Mouse (Mus musculus): ENCODE measurements around the gene Arhgef3. TPM values are rescaled to one million over a fixed set of nuclear protein-coding genes. Genes with fewer than 3 reads are reported as not detected.
A peak's percentile ranks its signal among the peaks of the same experiment; 100 is the strongest.

Gene Arhgef3
- polyA plus RNA-seq, 1 experiment, result 17.0 TPM

DNA sequence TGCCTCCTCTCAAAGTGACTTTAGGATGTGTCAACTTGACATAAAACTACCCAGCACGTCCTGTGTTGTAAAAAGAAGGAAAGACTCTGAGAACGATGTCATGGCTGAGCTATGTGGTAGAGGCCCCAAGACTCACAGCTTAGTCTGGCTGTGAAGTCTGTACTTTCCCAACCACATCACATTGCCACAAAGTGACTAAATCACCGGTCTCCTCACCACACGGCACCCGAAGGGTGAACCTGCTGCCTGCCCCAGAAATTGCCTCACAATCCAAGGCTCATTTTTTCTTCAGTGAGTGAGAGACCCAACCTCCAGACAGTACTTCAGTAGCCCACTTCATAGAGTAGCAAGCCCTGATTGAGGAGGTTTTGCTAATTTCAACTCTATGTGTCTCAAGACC, 226.8 kb downstream of the Arhgef3 start:
- TF ChIP-seq CTCF (IDR thresholded peaks at IDR 0.05; ENCODE audit: borderline replicate concordance, control insufficient read depth, extremely low read depth, insufficient read depth, low read length, poor library complexity) (no peak), POLR2A (IDR thresholded peaks at IDR 0.05; ENCODE audit: control insufficient read depth, extremely low read depth, insufficient read depth, low read length, poor library complexity) (no peak)
- DNase-seq, result peak; percentile 35
- no peak overlapping the region for H3K27ac ChIP-seq (ENCODE audit: control insufficient read depth, insufficient read depth, low read length)
- H3K27me3 ChIP-seq (ENCODE audit: control insufficient read depth, insufficient read depth, low read length), result no peaks in the 10 kb centered on the region
- peaks cover 25% of the 10 kb centered on the region for H3K4me1 ChIP-seq (replicated peaks; ENCODE audit: control insufficient read depth, insufficient read depth, low read length)
- no peak overlapping the region for H3K4me3 ChIP-seq (ENCODE audit: control insufficient read depth, insufficient read depth, low read length)
- no peaks in the 10 kb centered on the region for H3K36me3 ChIP-seq (ENCODE audit: control insufficient read depth, insufficient read depth, low read length)
- 9% methylated on average over 5 of the region's 5 CpGs for WGBS

DNA sequence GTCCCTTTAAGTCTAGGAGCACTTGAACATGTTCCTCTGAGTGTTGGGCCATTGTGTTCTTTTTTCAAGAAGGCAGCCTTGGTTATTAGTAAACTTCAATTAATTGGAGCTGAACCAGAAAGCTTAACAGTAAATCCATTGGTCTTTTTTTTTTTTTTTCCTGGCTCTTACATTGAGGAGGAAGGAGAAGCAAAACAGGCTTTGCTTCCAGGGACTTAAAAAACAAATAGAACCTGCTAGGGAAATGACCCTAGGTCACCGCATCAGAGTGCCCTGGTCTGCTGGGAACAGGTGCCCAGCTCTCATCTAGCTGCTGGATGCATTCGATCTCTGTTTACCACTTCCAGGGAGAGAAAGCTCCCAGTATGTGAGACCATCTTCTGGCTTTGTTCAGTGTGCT, 227.8 kb downstream of the Arhgef3 start:
- H3K27ac ChIP-seq (ENCODE audit: control insufficient read depth, insufficient read depth, low read length), result no peak overlapping the region
- DNase-seq, result no peak
- H3K4me3 ChIP-seq (ENCODE audit: control insufficient read depth, insufficient read depth, low read length), result no peak overlapping the region
- H3K27me3 ChIP-seq (ENCODE audit: control insufficient read depth, insufficient read depth, low read length), result no peaks in the 10 kb centered on the region
- no peaks in the 10 kb centered on the region for H3K36me3 ChIP-seq (ENCODE audit: control insufficient read depth, insufficient read depth, low read length)
- 96% methylated on average over 2 of the region's 2 CpGs for WGBS
- TF ChIP-seq POLR2A (IDR thresholded peaks at IDR 0.05; ENCODE audit: control insufficient read depth, extremely low read depth, insufficient read depth, low read length, poor library complexity) (no peak), CTCF (IDR thresholded peaks at IDR 0.05; ENCODE audit: borderline replicate concordance, control insufficient read depth, extremely low read depth, insufficient read depth, low read length, poor library complexity) (no peak)
- H3K4me1 ChIP-seq (replicated peaks; ENCODE audit: control insufficient read depth, insufficient read depth, low read length), result peaks cover 17% of the 10 kb centered on the region

GRCm38 (mm10) chr14:27344250-27344990, 229.7 kb downstream of the Arhgef3 start:
- WGBS, result 93% methylated on average over 4 of the region's 4 CpGs
- TF ChIP-seq CTCF (IDR thresholded peaks at IDR 0.05; ENCODE audit: borderline replicate concordance, control insufficient read depth, extremely low read depth, insufficient read depth, low read length, poor library complexity) (no peak), POLR2A (IDR thresholded peaks at IDR 0.05; ENCODE audit: control insufficient read depth, extremely low read depth, insufficient read depth, low read length, poor library complexity) (no peak)
- Histone ChIP-seq H3K27ac (ENCODE audit: control insufficient read depth, insufficient read depth, low read length) (no peak overlapping the region), H3K4me3 (ENCODE audit: control insufficient read depth, insufficient read depth, low read length) (no peak overlapping the region), H3K4me1 (replicated peaks; ENCODE audit: control insufficient read depth, insufficient read depth, low read length) (peaks cover 14% of the 10 kb centered on the region), H3K27me3 (ENCODE audit: control insufficient read depth, insufficient read depth, low read length) (no peaks in the 10 kb centered on the region), H3K36me3 (ENCODE audit: control insufficient read depth, insufficient read depth, low read length) (no peaks in the 10 kb centered on the region)
- no peak for DNase-seq

DNA sequence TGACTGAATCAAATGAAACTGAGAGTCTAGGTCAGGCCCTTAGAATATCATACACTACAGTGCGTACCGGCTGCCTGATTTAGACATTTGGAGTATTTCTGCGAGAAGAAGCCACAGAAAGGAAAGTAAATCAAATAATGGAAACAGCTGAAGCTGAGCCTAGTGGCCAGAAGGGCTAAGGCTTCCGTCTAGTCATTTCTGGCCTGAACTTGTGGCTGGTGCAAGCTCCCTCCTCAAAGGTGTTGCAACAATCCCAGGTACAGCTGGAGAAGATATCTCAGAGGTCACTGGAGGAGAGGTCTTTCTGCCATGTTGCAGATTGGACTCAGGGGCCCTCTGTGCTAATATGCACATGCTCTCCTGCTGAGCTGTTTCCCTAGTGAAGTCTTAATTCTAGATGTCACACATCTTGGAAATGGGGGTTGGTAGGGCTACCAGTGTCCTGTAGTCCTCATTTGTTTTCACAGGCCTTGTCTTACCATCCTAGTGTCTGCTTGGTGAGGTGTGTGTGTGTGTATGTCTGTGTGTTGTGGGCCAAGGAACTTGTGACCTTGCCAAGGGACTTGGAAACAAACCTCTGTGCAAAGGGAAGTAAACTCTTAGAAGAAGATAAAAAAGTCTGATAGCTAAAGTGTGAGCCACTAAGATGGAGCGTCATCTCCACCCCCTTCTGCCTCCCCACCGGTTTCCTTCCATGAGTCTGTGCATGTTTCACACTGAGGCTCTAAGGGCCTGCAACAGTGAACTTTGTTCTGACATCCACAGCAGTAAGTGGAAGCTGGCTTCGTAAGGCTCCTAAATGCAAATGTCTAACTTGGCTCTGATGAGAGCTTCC, 230.6 kb downstream of the Arhgef3 start:
- peak; percentile 16 for DNase-seq
- H3K36me3 ChIP-seq (ENCODE audit: control insufficient read depth, insufficient read depth, low read length), result no peaks in the 10 kb centered on the region
- no peak overlapping the region for H3K4me3 ChIP-seq (ENCODE audit: control insufficient read depth, insufficient read depth, low read length)
- peaks cover 15% of the 10 kb centered on the region for H3K4me1 ChIP-seq (replicated peaks; ENCODE audit: control insufficient read depth, insufficient read depth, low read length)
- WGBS, result 59% methylated on average over 7 of the region's 7 CpGs
- no peaks in the 10 kb centered on the region for H3K27me3 ChIP-seq (ENCODE audit: control insufficient read depth, insufficient read depth, low read length)
- H3K27ac ChIP-seq (ENCODE audit: control insufficient read depth, insufficient read depth, low read length), result peak overlapping the region; percentile 42
- no peak for TF ChIP-seq CTCF (IDR thresholded peaks at IDR 0.05; ENCODE audit: borderline replicate concordance, control insufficient read depth, extremely low read depth, insufficient read depth, low read length, poor library complexity)
- no peak for TF ChIP-seq POLR2A (IDR thresholded peaks at IDR 0.05; ENCODE audit: control insufficient read depth, extremely low read depth, insufficient read depth, low read length, poor library complexity)

DNA sequence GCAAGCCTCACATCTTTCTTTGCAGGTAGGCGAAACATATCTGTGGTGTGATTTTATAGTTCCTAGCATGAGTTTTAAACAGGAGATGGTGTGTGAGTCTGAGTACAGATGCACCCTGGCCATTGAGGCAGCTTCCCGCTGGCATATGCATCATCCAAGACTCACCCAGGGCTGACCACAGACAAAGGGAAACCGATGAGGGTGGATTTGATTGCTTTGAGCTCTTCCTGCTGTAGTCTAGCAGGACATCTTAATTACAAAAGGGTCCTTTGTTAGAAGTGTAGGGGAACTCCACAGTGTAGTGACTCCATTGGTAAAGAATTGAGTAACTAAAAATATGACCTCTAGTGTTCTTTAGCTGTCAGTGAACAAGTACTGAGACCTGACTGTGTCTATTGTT, 232.5 kb downstream of the Arhgef3 start:
- H3K4me1 ChIP-seq (replicated peaks; ENCODE audit: control insufficient read depth, insufficient read depth, low read length), result peaks cover 22% of the 10 kb centered on the region
- no peaks in the 10 kb centered on the region for H3K36me3 ChIP-seq (ENCODE audit: control insufficient read depth, insufficient read depth, low read length)
- TF ChIP-seq CTCF (IDR thresholded peaks at IDR 0.05; ENCODE audit: borderline replicate concordance, control insufficient read depth, extremely low read depth, insufficient read depth, low read length, poor library complexity) (no peak), POLR2A (IDR thresholded peaks at IDR 0.05; ENCODE audit: control insufficient read depth, extremely low read depth, insufficient read depth, low read length, poor library complexity) (no peak)
- H3K27ac ChIP-seq (ENCODE audit: control insufficient read depth, insufficient read depth, low read length), result no peak overlapping the region
- H3K4me3 ChIP-seq (ENCODE audit: control insufficient read depth, insufficient read depth, low read length), result no peak overlapping the region
- DNase-seq, result no peak
- WGBS, result 62% methylated on average over 3 of the region's 3 CpGs
- no peaks in the 10 kb centered on the region for H3K27me3 ChIP-seq (ENCODE audit: control insufficient read depth, insufficient read depth, low read length)

GRCm38 (mm10) chr14:27347666-27348065, 233.0 kb downstream of the Arhgef3 start:
- no peak overlapping the region for H3K27ac ChIP-seq (ENCODE audit: control insufficient read depth, insufficient read depth, low read length)
- H3K27me3 ChIP-seq (ENCODE audit: control insufficient read depth, insufficient read depth, low read length), result no peaks in the 10 kb centered on the region
- no peak for DNase-seq
- TF ChIP-seq POLR2A (IDR thresholded peaks at IDR 0.05; ENCODE audit: control insufficient read depth, extremely low read depth, insufficient read depth, low read length, poor library complexity) (no peak), CTCF (IDR thresholded peaks at IDR 0.05; ENCODE audit: borderline replicate concordance, control insufficient read depth, extremely low read depth, insufficient read depth, low read length, poor library complexity) (no peak)
- peaks cover 24% of the 10 kb centered on the region for H3K4me1 ChIP-seq (replicated peaks; ENCODE audit: control insufficient read depth, insufficient read depth, low read length)
- H3K4me3 ChIP-seq (ENCODE audit: control insufficient read depth, insufficient read depth, low read length), result no peak overlapping the region
- H3K36me3 ChIP-seq (ENCODE audit: control insufficient read depth, insufficient read depth, low read length), result no peaks in the 10 kb centered on the region
- 82% methylated on average over 5 of the region's 5 CpGs for WGBS

Measured in thymus, adult 2 months (tissue).